Mouse (Mus musculus) brain, embryonic 14.5 days (tissue): ENCODE measurements at regions not wholly inside any gene's neighbourhood (a gene's known extent, or its start where the extent isn't known, plus 50 kb on each side); places are given as distances from the start of the nearest gene placed in this dataset.

Experiments
- CTCF ChIP-seq: fragments of 200-500 bp; IDR thresholded peaks from 2 replicates; pipeline ENCODE4 v1.5.1; 2012; ENCODE audit warnings: inconsistent platforms, mild to moderate bottlenecking, moderate library complexity, borderline replicate concordance; ENCODE audit not compliant: insufficient read depth, insufficient read length; ENCODE audit errors: extremely low read depth
- POLR2A ChIP-seq: fragments of 200-500 bp; IDR thresholded peaks from 2 replicates; pipeline ENCODE4 v1.6.1; 2012; ENCODE audit warnings: mild to moderate bottlenecking, inconsistent platforms, borderline replicate concordance; ENCODE audit not compliant: poor library complexity, insufficient read depth, insufficient read length, severe bottlenecking; ENCODE audit errors: extremely low read depth

GRCm38 (mm10) chr8:7289361-7289760 lies 1371.7 kb downstream of the Efnb2 start:
- no peak for TF ChIP-seq POLR2A
- TF ChIP-seq CTCF = no peak
